Mouse (Mus musculus) brain, adult 2 months (tissue): ENCODE data around the gene Zfp82.

Source experiments
- DNase-seq: peaks from one replicate; pipeline ENCODE4 v3.0.0; 2011; ENCODE audit warnings: low read depth, low spot score

Zfp82 gene

GRCm38 (mm10) chr7:30048126-30048525 lies 24.6 kb downstream of the Zfp82 start:
- DNase-seq = no peak

GRCm38 (mm10) chr7:30044354-30044753 lies 28.3 kb downstream of the Zfp82 start:
- no peak for DNase-seq

GRCm38 (mm10) chr7:30034331-30034730 lies 38.4 kb downstream of the Zfp82 start:
- no peak for DNase-seq

GRCm38 (mm10) chr7:30031379-30031778 lies 41.3 kb downstream of the Zfp82 start:
- DNase-seq = no peak

- no peak for DNase-seq
These were observed 42.0 kb downstream of the Zfp82 start for GRCm38 (mm10) chr7:30030677-30031076.

GRCm38 (mm10) chr7:30028572-30028971 lies 44.1 kb downstream of the Zfp82 start:
- DNase-seq = no peak

- no peak for DNase-seq
These were observed 45.4 kb downstream of the Zfp82 start for GRCm38 (mm10) chr7:30027331-30027730.

GRCm38 (mm10) chr7:30025358-30025757 lies 47.3 kb downstream of the Zfp82 start:
- DNase-seq = no peak

- no peak for DNase-seq
These were observed 48.9 kb downstream of the Zfp82 start for GRCm38 (mm10) chr7:30023800-30024199.

- no peak for DNase-seq
These were observed 49.4 kb downstream of the Zfp82 start for GRCm38 (mm10) chr7:30023324-30023723.

- no peak for DNase-seq
These were observed 53.2 kb downstream of the Zfp82 start for GRCm38 (mm10) chr7:30019543-30019942.

GRCm38 (mm10) chr7:30017226-30017625 lies 55.5 kb downstream of the Zfp82 start:
- peak; percentile 55 for DNase-seq

- peak; percentile 85 for DNase-seq
These were observed 59.7 kb downstream of the Zfp82 start for GRCm38 (mm10) chr7:30012956-30013363.

GRCm38 (mm10) chr7:30010551-30011195 lies 62.0 kb downstream of the Zfp82 start:
- peak; percentile 29 for DNase-seq

- peak; percentile 79 for DNase-seq
These were observed 63.2 kb downstream of the Zfp82 start for GRCm38 (mm10) chr7:30009321-30010085.

GRCm38 (mm10) chr7:30008020-30008690 lies 64.5 kb downstream of the Zfp82 start:
- DNase-seq = no peak

GRCm38 (mm10) chr7:30007601-30008000 lies 65.1 kb downstream of the Zfp82 start:
- peak; percentile 53 for DNase-seq
